ENCODE assay signal across 16 mouse cellular contexts in genomic region chr3:140476534-140476933, GRCm38 (mm10).
"Had no signal": no experiment of that assay in that cellular context is flagged by ENCODE, and none has a peak within 500 bp of the region (broad histone marks: within the 10 kb centered on the region; RNA-seq: fewer than 3 reads in every experiment).

No protein-coding gene starts in this region.

- H3K36me3 ChIP-seq: limb, embryonic 12.5 days; liver, embryonic 13.5 days; lung, embryonic 15.5 days; midbrain, embryonic 12.5 days; neural tube, embryonic 12.5 days had no signal

- H3K4me1 ChIP-seq: limb, embryonic 12.5 days; liver, embryonic 13.5 days; lung, embryonic 15.5 days; neural tube, embryonic 12.5 days had no signal

- H3K27ac ChIP-seq: kidney, postnatal 0 days; limb, embryonic 12.5 days; liver, embryonic 13.5 days; lung, embryonic 15.5 days; macrophage; midbrain, embryonic 12.5 days; neural tube, embryonic 12.5 days had no signal

- H3K9me3 ChIP-seq: limb, embryonic 12.5 days; liver, embryonic 13.5 days; lung, embryonic 15.5 days; midbrain, embryonic 12.5 days; neural tube, embryonic 12.5 days had no signal

- H3K27me3 ChIP-seq: limb, embryonic 12.5 days; liver, embryonic 13.5 days; lung, embryonic 15.5 days; midbrain, embryonic 12.5 days; neural tube, embryonic 12.5 days had no signal

- H3K9ac ChIP-seq: limb, embryonic 12.5 days; liver, embryonic 13.5 days; liver, postnatal 0 days; lung, embryonic 15.5 days; midbrain, embryonic 12.5 days; neural tube, embryonic 12.5 days had no signal

- DNase-seq: kidney, adult 9 months; kidney, postnatal 36 days; liver; liver, embryonic 13.5 days; liver, postnatal 0 days; lung, postnatal 14 days; right cerebral cortex, adult 18-20 months; right cerebral cortex, postnatal 25 days; thymus, postnatal 4 days had no signal

- H3K4me3 ChIP-seq: limb, embryonic 12.5 days; liver, embryonic 13.5 days; lung, embryonic 15.5 days; midbrain, embryonic 12.5 days; myocyte; neural tube, embryonic 12.5 days had no signal

- H3K4me2 ChIP-seq: limb, embryonic 12.5 days; liver, embryonic 13.5 days; lung, embryonic 15.5 days; midbrain, embryonic 12.5 days; neural tube, embryonic 12.5 days had no signal

- ATAC-seq: liver, postnatal 0 days had no signal
